Mouse (Mus musculus): ENCODE data around the gene Sbf2. TPM values are rescaled to one million over a fixed set of nuclear protein-coding genes. Genes with fewer than 3 reads are reported as not detected.

Gene Sbf2
- total RNA-seq, 4 experiments from 2014 or later, result 36.1 to 45.7 (median 40.7) TPM

GRCm38 (mm10) chr7:110309246-110309645, 305.5 kb downstream of the Sbf2 start:
- no peak for DNase-seq (ENCODE audit: low spot score)

DNA sequence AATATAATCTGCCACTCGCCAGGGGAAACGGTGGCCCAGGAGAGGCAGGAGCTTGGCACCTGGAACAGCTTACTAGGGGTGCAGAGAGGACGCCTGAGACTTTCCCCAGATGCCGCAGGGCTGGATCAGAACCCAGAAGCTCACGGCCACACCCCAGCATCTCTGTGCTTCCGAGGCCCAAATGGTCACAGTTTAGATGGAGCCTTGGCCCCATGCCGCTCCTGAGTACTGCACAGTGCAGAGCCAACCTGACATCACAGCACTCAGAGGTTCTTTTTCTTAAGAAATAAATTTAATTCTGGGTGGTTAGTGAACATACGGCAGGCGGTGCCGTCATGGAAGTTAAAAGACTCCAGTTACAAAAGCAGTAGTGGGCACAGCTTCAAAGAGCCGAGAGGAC, 307.0 kb downstream of the Sbf2 start:
- DNase-seq (ENCODE audit: low spot score), result no peak

- no peak for DNase-seq (ENCODE audit: low spot score)
Observed at GRCm38 (mm10) chr7:110306281-110306680, 308.4 kb downstream of the Sbf2 start.

DNA sequence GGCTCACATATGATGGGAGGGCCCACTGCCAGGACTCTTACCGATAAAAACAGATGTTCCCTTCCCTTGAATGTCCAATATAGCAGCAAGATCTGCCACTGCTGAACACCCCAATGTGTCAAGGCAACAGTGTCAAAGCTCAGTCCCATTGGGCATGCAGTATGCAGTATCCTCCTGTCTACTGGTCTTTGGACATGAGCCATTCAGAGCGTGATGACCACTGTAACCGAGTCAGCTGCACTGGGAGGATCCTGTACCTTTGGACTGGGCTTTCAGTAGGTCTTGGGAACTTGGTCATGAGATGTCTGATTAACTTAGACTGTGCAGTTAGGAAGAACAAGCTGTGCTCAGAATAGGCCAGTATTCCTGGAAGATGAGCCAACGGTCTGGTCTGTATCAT, 309.2 kb downstream of the Sbf2 start:
- no peak for DNase-seq (ENCODE audit: low spot score)

DNA sequence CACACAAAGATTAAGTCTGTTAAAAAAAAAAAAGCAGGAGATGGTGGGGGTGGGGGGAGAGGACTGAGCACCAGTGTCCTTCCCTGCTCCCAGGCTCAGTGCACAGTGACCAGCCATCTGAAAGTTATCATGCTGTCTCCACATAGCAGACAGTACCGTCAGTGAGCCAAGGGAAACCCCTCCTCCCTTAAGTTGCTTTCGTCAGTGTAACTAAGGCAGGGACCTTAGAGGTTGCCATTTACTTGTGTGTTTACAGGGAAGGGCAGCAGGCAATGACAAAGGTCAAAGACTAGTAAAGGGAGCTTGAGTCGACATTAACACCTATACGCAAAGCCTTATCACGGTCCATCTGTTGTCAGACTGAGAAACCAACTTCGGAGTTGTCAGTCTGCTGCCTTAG, 311.8 kb downstream of the Sbf2 start:
- no peak for DNase-seq (ENCODE audit: low spot score)

- no peak for DNase-seq (ENCODE audit: low spot score)
Observed at GRCm38 (mm10) chr7:110298739-110299410, 315.8 kb downstream of the Sbf2 start.

- no peak for DNase-seq (ENCODE audit: low spot score)
Observed at GRCm38 (mm10) chr7:110298090-110298489, 316.6 kb downstream of the Sbf2 start.

DNA sequence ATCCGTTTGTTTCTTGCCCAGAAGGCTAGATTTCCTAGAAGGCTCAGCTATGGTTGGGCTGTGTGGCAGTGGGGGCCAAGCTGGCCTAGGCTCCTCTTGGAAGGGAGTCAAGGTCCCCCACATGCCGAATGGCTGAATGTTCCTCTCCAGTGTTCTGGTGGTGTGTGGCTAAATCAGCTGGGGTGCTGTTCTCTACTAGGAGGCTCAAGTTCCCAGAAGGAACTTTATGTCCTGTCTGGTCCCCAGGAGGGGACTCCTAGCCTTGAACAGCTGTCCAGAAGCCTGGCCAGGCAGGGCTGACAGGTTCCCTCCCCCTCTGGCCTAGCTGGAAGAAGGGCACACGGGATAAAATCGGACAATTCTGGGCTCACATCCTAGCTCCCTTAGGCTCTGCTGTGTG, 317.1 kb downstream of the Sbf2 start:
- peak; percentile 68 for DNase-seq (ENCODE audit: low spot score)

DNA sequence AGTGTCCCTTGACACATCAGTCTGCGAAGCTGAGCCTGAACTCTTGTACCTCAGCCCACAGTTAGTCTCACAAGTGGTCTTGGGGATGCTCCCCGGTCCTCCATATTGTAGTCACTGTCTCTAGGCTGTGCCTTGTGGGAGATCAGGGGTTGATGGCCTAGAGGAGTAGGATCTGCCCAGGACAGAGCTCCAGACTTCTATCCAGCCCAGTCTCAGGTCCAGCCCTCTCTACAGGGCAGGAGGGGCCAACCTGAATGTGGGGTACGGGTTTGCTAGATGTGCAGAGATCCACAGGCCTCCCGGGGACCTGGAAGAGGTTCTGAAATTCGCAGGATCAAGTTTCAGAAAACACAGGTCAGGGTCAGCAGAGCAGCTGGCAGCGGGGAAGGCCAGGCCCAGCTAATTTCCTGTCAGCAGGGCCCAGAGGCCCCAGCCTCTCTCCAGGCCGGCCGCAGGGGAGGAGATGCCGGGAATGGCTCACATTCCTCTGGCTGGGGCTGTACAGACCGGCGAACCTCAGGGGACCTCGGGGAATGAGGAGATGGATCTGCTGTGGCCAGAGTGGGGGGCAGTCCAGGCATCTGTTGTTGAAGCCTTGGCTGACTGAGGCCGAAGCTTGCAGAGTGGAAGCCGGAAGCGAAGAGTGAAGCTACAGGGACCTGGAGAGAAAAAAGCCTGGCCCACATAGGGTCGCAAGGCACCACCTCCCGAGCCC, 317.7 kb downstream of the Sbf2 start:
- DNase-seq (ENCODE audit: low spot score), result peak; percentile 84

- DNase-seq (ENCODE audit: low spot score), result no peak
Observed at GRCm38 (mm10) chr7:110289647-110290046, 325.1 kb downstream of the Sbf2 start.

GRCm38 (mm10) chr7:110288731-110289191, 326.0 kb downstream of the Sbf2 start:
- DNase-seq (ENCODE audit: low spot score), result peak; percentile 79

DNA sequence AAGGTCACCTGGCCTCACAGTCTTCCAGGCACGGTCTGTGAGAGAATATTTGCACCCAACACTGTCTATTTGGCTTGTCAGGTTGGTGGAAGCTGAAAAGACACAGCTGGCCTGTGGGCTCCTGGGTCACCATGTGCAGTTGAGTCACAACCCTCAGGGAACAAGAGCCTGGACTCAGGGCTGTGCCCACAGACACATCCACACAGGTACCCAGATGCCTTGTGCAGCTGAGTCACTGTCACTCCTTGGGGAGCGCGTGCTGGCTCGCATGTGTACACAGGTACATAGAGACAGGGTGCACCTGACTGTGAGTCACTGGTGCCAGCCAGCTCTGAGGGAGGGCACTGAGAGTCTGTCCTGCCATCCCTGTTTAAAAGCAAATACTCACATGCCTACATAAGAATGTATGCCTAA, 326.5 kb downstream of the Sbf2 start:
- peak; percentile 35 for DNase-seq (ENCODE audit: low spot score)

DNA sequence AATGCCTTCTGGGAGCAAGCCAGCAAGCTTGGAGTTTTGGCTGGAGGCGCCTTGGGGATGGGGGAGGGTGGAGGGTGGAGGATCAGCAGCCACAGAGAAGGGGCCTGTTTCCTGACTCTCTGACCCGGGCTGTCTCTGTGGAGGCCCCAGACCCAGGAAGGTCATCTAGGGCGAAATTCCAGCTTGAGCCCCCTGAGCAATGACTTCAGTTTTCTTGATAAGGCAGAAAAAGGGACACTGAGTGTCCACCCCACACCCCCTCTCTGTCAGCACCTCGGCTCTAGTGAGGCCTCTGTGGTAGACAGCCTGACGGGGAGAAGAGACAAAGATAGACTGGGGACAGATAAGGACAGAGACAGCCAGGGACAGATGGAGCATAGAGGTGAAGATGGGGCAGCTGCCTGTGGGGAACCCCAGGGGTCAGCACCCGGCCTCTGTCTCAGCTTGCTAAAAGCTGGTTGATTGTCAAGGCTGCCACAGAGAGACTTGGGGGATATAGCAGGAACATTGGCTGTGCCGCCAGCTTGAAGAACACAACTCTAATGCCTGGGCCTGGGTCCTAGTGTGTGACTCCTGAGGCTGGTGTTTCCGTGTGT, 327.1 kb downstream of the Sbf2 start:
- peak; percentile 59 for DNase-seq (ENCODE audit: low spot score)

GRCm38 (mm10) chr7:110286838-110287475, 327.8 kb downstream of the Sbf2 start:
- peak; percentile 80 for DNase-seq (ENCODE audit: low spot score)

GRCm38 (mm10) chr7:110286198-110286732, 328.5 kb downstream of the Sbf2 start:
- no peak for DNase-seq (ENCODE audit: low spot score)

GRCm38 (mm10) chr7:110285849-110286151, 328.9 kb downstream of the Sbf2 start:
- no peak for DNase-seq (ENCODE audit: low spot score)

DNA sequence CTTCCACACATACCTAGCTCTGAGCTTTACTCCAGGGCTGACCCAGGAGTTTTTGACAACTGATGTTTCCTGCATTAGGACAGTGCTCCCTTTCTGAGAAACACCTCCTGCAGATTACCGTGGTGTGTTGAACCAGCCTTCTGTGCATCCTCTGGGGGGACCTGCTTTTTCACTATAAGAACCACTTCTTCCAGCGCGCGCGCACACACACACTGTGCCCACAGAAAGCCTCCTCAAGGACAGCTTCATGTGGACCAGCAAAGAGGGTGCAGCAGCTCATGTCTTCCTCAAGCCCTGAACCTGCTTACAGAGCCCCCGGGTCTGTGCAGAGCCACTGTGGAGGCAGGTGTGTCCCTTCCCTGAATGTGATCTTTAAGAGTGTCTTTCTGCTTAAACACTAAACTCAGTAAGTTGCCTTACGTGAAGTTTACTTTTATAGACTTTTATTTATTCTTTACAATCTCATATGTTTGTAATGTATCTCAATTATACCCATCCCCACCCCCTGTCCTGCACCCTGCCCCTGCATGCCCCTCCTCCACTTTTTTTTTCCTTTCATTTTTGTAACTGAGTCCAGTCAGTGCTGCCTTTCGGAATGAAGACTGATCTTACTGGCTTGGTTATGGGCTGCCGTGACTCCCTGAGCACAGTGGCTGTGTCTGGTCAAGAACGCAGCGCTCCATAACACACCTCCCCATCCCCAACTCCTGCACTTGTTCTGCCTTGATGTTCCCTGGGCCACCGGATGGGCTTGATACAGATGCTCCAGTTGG, 329.5 kb downstream of the Sbf2 start:
- DNase-seq (ENCODE audit: low spot score), result no peak

- no peak for DNase-seq (ENCODE audit: low spot score)
Observed at GRCm38 (mm10) chr7:110283484-110284275, 331.0 kb downstream of the Sbf2 start.

GRCm38 (mm10) chr7:110282797-110283196, 331.9 kb downstream of the Sbf2 start:
- no peak for DNase-seq (ENCODE audit: low spot score)

DNA sequence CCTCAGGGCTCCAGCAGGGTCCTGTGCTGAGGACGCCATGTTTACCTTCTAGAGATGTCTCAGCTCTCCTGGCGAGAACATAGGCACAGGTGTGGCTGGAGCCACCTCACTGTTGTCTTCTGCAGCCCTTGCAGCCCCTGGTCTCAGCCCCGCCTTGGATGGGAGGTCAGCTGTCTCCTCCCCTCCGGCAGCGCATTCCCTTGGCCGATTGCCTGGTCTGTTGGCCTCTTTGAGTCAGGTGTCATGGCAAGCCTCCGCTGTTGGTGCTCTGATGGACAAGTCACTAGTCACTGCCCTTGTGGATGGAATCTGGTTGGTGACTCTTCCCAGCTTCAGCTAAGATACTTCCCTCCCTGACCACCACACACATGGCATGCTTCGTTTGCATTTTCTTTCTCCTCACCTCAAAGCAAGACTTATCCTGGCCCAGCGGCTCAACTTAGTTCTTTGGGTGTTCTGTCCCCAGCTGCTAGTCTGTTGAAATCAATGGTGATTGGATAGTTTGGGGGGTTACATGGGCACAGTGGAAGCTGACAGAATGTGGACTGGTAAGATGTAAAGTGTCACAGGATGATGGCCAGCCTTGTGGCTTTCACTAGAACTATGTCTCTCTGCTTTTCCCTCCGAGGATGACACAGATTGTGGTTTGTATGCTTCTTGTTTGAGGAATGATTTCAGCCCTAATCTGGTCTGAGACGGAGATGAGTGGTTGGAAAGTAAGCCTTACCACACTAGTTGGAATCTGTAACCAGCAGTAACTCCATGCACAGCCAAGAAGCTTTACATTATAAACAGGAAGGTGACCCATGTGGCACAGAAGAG, 333.1 kb downstream of the Sbf2 start:
- DNase-seq (ENCODE audit: low spot score), result no peak

Data from heart, adult 8-10 months (tissue).